Mouse (Mus musculus) urinary bladder, postnatal 10 days (tissue): ENCODE measurements around the gene Cdx2.

ENCODE experiments used
- DNase-seq: peaks from one replicate; pipeline ENCODE4 v3.0.0; 2022; ENCODE audit warnings: low spot score

Gene Cdx2

DNA sequence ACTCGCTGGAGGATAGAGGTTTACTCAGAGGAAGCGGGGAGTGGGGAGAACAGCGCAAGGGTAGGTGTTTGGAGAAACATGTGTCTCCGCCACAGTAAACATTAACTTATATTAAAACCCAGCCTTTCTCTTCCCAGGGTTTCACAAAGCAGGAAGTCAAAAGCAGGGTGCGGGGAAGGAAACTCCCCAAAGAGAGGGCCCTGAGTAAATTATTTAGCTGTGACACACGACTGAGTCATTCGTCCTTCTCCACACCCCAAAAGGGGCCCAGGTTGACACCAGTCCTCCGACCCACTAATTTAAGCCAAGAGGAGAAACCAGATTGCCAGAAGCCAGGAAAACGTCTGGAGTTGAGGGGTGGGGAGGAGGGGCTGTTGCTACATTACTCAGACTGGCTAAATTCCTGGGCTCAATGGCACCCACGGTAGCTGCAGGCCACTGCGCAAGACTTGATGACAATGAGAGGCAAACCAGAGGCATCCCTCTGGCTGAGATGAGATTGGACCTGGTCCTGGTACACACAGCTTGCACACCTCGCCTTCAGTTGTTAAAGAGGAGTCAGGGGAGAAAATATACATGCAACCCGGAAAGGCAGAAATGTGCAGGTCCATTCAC lies 14.5 kb downstream of the Cdx2 start:
- no peak for DNase-seq

DNA sequence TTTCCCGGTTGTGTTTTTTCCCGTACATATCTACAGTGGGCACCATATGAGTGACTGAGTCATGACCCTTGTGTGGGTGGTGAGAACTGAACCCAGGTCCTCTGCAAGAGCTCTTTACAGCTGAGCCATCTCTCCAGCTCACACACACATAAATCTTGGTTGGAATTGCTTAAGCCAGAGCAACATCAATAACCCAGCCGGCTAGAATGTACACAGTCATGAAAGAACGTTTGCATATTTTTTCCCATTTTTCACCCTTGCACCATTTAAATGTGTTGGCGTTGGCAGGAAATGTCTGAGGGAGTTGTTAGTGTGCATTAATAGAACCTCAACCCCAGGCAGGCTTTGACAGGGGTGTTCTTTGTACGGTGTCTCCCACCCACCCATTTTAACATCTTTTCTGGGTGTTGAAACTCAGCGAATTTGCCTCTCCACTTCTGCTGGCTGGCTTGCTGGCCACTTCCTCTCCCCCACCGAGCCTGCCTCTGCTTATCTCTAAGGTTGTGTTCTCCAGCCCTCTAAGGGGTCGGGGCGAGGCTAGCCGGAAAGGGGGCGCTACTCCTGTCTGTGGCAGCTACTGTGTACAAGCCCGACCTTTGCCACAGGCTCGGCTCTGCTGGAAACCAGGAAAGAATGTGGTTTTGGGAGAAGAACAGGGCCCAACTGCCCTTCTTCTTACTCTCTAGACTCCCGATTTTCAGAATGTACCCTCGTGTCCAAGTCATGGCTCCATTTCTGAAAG lies 15.1 kb downstream of the Cdx2 start:
- no peak for DNase-seq

DNA sequence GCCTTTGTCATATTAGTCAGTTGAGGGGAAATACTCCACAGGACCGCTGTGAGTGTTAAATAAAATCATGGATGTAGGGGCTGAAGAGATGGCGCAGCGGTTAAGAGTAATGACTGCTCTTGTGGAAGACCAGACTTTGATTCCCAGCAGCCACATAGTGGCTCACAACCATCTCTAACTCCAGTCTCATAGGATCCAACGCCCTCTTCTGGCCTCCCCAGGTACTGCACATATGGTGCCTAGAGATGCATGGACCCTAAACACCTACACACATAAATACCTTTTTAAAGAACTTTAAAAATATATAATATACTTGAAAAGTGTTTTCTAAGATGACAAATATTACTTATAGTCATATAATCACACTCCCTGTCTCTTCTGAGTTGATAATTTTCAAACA lies 22.7 kb downstream of the Cdx2 start:
- no peak for DNase-seq

DNA sequence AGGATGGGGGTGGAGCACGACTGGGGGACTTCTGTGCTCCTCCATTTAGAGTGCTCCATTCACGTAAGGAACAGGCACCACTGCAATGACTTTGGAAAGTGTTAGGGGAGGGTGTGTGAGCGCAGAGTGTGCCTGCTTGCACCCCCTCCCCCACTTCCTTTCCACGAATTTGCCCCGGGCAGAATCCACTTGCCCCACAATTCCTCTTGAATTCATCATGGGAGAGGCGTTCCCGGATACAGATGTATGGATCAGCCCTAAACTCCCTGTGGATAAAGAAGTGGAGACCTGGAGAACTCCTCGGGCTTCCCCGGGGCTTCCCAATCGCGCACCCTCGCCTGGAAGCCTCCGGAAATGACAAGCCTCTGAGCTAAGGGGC lies 29.5 kb downstream of the Cdx2 start:
- DNase-seq, result no peak

DNA sequence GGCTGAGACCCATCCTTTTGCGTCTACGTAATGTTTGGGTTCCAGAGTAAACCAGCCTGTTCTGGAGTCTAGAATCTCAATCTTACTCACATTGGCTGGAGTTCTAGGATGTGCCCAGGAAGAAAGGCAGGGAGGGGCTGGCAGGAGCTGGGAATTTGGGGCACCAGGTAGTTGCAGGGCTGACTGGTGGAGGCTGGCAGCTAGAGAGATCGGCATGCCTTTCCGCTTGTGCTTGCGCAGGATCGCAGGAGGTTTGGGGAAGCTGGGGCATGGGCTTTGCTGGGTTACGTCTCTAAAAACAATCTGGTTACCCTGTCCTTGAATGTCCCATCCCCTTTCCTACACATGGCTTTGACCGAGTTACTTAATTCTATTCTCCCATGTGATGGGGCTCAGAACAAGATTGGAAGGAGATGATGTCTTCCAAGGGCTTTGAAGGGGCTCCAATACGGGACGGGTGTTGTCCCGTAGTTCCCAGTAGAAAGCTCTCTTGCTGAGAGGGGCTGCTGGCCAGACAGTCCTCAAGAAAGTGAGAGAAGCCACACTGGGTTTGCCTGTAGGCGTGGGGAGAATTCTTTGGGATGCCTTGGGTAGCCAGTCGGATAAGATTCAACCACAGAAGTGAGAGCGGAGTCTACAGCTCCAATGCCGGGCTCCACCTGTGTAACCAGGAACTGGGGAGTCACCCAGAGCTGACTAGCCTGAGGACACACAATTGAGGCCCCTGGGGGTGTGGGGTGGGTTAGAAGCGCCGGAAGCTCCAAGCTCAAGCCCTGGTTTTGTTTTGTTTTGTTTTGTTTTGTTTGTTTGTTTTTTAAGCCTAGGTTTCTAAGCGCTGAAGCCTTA lies 30.1 kb downstream of the Cdx2 start:
- DNase-seq, result no peak

- DNase-seq, result no peak
Observed at GRCm38 (mm10) chr5:147275761-147276160, 31.3 kb downstream of the Cdx2 start.

DNA sequence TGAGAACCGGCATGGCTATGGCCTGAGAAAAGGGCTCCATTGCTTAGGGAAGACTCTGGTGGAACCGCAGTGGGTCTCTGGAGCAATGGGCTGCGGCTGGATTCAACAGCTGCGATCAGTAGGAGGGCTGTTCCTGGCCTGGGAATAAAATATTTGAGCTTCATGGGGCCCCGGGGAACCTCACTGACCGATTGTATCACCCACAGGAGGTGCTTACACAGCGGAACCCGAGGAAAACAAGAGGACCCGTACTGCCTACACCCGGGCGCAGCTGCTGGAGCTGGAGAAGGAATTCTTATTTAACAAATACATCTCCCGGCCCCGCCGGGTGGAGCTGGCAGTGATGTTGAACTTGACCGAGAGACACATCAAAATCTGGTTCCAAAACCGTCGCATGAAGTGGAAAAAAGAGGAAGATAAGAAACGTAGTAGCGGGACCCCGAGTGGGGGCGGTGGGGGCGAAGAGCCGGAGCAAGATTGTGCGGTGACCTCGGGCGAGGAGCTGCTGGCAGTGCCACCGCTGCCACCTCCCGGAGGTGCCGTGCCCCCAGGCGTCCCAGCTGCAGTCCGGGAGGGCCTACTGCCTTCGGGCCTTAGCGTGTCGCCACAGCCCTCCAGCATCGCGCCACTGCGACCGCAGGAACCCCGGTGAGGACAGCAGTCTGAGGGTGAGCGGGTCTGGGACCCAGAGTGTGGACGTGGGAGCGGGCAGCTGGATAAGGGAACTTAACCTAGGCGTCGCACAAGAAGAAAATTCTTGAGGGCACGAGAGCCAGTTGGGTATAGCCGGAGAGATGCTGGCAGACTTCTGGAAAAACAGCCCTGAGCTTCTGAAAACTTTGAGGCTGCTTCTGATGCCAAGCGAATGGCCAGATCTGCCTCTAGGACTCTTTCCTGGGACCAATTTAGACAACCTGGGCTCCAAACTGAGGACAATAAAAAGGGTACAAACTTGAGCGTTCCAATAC lies 32.6 kb downstream of the Cdx2 start:
- no peak for DNase-seq

DNA sequence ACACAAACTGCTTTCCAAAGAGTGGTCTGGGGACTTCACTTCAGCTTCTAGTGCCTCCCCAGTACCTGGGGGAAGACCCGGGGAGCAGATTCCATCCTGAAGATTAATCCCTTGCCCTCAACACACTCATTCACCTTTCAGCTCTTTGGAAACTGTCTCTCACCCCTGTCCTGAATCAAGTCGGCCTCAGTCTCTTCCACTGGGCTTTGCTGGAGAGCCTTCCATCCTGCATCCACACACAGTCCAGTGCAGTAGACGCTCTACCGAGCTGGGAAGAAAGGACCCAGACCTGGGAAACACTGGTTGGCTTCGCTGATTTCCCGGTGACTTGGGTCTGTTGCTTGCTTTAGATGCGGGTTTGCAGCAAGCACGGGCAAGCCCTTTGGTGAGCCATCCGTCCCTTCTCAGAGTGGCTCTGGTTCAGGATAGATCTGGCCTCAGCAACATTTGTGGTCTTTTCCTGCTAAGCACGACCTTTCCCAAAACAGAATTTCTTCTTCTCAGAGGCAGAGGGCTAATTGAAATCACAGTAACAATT lies 34.2 kb downstream of the Cdx2 start:
- no peak for DNase-seq

DNA sequence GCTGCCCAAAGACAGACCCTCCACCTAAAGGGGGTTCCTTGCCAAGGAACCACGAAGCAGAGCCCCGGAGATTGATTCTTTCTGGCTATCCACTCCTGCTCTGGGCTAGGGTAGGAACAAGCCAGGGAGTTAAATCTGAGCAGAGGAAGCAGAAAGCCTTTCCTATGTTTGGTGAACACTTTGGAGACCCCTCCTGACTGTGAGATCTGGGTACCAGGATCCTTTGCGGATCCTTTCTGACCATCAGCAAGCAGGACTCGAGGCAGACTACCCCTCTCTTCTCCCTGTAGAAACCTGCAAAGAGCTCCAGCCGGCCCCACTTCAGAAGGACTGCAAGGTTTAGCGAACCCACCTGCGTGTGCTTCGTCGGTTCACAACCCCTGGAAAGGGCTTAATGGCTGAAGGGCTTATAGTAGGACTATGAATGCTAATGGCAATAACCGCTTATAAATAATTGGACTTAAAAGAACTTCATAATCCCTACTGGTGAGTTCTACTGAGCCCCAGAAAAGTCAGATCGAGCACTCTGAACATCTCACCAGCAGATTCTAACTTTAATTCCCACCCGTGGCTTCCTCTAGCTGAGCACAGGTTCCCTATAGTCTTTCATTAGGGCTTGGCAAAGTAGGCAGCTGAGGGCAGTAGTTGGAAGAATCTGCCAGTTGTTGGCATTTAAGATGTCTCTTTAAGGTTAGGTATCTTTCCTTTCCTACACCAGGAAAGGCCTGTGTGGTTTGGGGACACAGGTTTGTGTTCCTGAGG lies 34.8 kb downstream of the Cdx2 start:
- no peak for DNase-seq

DNA sequence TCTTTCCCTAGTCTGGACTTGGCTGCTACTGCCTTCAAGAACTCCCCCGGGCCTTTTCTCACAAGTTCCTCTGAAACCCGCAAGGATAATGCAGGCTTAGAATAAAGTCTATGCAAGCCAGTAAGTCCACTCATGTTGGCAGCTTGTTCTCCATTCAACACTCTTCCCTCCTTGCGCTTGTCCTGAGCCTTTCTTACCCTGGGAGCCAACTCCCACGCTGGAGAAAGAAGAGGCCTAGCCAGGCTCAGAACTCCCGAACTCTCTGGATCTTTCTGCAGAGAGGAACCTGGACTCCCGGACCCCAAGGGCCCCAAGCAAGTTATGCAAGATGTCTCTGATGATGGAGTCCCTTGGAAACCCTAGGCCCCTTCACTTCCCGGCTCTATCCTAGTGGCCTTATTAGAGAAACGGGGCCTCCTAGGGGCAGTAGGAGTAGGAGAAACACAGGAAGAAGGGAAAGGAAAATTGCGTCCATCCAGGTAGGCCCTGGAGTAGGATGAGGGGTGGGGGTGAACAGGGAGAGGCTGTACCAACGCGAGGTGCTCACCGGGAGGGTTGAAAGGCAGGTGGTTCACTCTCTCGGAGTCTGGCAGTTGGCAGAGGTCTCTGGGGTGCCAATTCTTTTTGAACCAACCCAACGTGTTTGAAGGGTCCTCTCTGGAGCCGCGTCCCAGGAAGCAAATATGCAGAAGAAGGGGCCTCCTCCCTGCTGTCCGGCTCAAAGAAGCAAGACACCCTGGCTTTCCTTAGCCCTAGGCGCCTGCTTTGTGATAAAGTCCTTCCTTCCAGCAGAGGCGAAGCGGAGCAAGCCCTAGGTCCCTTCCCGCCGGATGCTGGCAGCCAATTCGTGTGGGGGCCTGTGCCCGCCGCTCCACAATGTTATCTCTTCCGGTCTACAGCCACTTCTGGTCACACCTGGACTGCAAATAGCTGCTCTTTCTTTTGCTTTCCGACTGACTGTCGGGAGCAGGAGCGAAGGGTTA lies 36.1 kb downstream of the Cdx2 start:
- DNase-seq, result no peak

DNA sequence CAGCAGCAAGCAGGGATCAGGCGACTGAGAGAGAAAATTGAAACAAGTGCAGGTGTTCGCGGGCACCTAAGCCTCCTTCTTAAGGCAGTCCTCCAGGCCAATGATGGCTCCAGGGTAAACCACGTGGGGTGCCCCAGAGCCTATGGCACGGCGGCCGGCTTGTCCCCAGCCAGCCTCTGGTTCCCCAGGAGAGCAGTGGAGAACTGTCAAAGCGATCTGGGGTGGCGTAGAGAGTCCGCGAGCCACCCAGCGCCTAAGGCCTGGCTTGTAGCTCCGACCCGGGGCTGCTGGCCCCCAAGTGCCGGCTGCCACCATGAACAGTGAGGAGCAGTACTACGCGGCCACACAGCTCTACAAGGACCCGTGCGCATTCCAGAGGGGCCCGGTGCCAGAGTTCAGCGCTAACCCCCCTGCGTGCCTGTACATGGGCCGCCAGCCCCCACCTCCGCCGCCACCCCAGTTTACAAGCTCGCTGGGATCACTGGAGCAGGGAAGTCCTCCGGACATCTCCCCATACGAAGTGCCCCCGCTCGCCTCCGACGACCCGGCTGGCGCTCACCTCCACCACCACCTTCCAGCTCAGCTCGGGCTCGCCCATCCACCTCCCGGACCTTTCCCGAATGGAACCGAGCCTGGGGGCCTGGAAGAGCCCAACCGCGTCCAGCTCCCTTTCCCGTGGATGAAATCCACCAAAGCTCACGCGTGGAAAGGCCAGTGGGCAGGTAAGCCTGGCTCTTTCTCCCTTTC lies 37.0 kb downstream of the Cdx2 start, which contains the start of gene Pdx1:
Gene Pdx1 (plus strand): TSS at position 34 of the 747 bp plus-strand sequence.
- DNase-seq, result no peak

DNA sequence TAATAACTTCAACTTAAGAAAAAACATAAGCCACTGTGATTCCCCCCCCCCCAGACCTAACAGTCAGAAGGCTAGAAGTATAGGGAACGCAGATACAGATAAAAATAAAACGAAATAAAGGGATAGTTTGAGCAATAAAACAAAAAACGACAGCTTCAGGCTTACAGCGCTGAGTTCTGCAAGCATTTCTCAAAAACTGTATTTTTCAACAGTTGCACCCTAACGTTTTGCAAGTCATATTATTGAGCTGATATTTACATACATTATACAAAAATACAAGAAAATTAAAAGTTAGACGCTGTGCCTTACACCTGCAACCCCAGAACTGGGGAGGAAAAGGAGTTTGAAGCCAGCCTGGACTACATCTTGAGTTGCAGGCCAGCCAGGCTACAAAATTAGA lies 37.7 kb downstream of the Cdx2 start:
- DNase-seq, result no peak

- DNase-seq, result no peak
Observed at GRCm38 (mm10) chr5:147268728-147269127, 38.3 kb downstream of the Cdx2 start.

DNA sequence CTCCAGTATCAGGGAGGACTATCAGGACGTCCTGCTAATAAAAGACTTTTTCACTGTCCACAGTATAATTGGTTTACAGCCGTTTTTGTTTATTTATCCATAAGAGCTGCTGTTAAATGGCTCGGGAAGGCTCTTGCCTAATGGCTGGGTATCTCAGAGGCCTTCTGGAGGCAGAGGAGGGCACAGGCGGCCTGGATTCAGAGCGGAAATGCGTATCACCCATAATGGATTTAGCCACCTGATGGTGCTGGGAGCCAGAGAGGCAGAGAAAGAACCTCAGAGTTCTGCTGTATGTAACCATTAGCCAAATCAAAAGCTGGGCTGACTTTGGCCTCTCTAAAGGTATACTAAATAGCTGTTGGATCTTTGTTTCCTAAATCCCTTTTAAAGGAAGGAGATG lies 39.6 kb downstream of the Cdx2 start:
- no peak for DNase-seq

DNA sequence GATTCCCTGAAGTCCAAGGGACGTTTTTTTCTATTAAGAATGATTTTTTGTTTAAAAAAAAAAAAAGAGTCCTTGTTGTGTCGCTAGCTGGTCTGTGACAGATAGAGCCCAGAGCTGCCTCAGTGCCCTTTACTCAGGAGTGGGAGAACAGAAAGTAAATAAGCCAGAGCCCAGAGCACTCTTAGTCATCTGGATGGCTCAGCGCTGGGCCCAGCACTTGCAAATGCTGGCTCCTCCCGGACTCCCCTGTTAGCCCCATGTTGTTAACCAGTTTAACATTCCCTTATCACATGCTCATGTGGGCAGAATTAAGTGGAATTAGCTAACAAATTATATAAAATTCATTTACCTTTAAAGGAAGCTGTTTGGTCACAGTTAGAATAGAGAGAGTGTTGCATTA lies 43.1 kb downstream of the Cdx2 start:
- DNase-seq, result no peak

- no peak for DNase-seq
Observed at GRCm38 (mm10) chr5:147261899-147262541, 45.0 kb downstream of the Cdx2 start.

DNA sequence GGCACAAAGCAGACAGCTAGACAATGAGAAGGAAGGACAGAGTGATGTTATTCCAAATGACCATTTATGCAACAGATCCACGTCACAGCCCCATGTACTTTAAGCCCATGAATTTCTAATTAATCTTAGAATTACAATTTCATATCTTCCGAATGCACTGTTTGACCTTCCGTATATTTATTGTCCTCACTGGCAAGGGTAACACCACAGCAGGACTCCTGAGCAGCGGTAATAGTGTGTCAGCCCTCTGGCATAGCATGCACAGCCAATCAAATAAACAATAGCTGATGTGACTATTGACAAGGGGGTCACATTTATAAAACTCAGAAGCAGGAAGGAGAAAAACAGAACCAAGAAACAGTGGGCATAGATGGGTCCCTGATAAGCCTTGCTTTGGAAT lies 46.3 kb downstream of the Cdx2 start:
- DNase-seq, result no peak

DNA sequence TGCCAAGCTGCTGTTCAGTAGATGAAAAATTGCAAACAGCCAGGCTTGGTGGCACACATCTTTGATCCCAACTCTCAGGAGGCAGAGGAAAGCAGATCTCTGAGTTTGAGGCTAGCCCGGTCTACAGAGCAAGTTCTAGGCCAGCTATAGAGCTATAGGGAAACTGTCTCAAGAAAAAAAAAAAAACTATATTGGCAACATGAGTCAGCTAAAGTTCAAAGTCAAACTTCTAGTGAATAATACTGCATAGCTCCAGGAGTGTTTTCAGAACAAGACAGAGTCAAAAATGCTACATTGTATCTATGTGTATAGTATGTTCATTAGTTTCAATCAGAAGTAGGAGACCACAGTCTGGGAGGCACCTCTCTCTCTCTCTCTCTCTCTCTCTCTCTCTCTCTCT lies 46.9 kb downstream of the Cdx2 start:
- no peak for DNase-seq
